Mouse (Mus musculus) cerebral cortex, adult 2 months (tissue): Measurements from ENCODE around the gene Dnah8.

Source experiments
- whole genome bisulfite sequencing: fragments of 180-500 bp; shearing (Covaris S2); methylation state at CpG from one replicate; pipeline ENCODE4 v1.1.7; 2018; 5-methylcytosine and 5-hydroxymethylcytosine counted together

Gene Dnah8

GRCm38 (mm10) chr17:30752370-30752818 is 128.2 kb downstream of the Dnah8 start:
- WGBS = 39% methylated on average over 12 of the region's 12 CpGs

- 89% methylated on average over 6 of the region's 6 CpGs for WGBS
Observed at GRCm38 (mm10) chr17:30753201-30753600, 129.0 kb downstream of the Dnah8 start.

GRCm38 (mm10) chr17:30756771-30757170 is 132.6 kb downstream of the Dnah8 start:
- WGBS = over 99% methylated on average over 5 of the region's 5 CpGs

GRCm38 (mm10) chr17:30760307-30760706 is 136.2 kb downstream of the Dnah8 start:
- 93% methylated on average over 4 of the region's 4 CpGs for WGBS

- 89% methylated on average over 8 of the region's 8 CpGs for WGBS
Observed at GRCm38 (mm10) chr17:30764276-30764675, 140.1 kb downstream of the Dnah8 start.

GRCm38 (mm10) chr17:30775096-30775495 is 150.9 kb downstream of the Dnah8 start:
- 75% methylated on average over 5 of the region's 5 CpGs for WGBS

- 83% methylated on average over 8 of the region's 8 CpGs for WGBS
Observed at GRCm38 (mm10) chr17:30781046-30781445, 156.9 kb downstream of the Dnah8 start.

GRCm38 (mm10) chr17:30782286-30782685 is 158.1 kb downstream of the Dnah8 start:
- 88% methylated on average over 14 of the region's 14 CpGs for WGBS

- WGBS = 87% methylated on average over 8 of the region's 8 CpGs
Observed at GRCm38 (mm10) chr17:30788361-30788760, 164.2 kb downstream of the Dnah8 start.

GRCm38 (mm10) chr17:30790816-30791215 is 166.7 kb downstream of the Dnah8 start:
- WGBS = 97% methylated on average over 7 of the region's 7 CpGs

GRCm38 (mm10) chr17:30792396-30792795 is 168.2 kb downstream of the Dnah8 start:
- whole genome bisulfite sequencing = 55% methylated on average over 6 of the region's 6 CpGs

GRCm38 (mm10) chr17:30796616-30797015 is 172.5 kb downstream of the Dnah8 start:
- 96% methylated on average over 4 of the region's 4 CpGs for WGBS

- 94% methylated on average over 19 of the region's 19 CpGs for WGBS
Observed at GRCm38 (mm10) chr17:30800261-30800985, 176.3 kb downstream of the Dnah8 start.

- WGBS = 97% methylated on average over 9 of the region's 9 CpGs
Observed at GRCm38 (mm10) chr17:30803668-30804067, 179.5 kb downstream of the Dnah8 start.

GRCm38 (mm10) chr17:30804955-30805354 is 180.8 kb downstream of the Dnah8 start:
- WGBS = 61% methylated on average over 8 of the region's 8 CpGs

GRCm38 (mm10) chr17:30805511-30806059 is 181.4 kb downstream of the Dnah8 start:
- 67% methylated on average over 12 of the region's 12 CpGs for WGBS

- 80% methylated on average over 15 of the region's 15 CpGs for WGBS
Observed at GRCm38 (mm10) chr17:30808866-30809660, 184.9 kb downstream of the Dnah8 start.

GRCm38 (mm10) chr17:30809926-30810660 is 185.9 kb downstream of the Dnah8 start:
- 85% methylated on average over 16 of the region's 16 CpGs for WGBS

- WGBS = 93% methylated on average over 5 of the region's 5 CpGs
Observed at GRCm38 (mm10) chr17:30818543-30818942, 194.4 kb downstream of the Dnah8 start.

- WGBS = 95% methylated on average over 8 of the region's 8 CpGs
Observed at GRCm38 (mm10) chr17:30819134-30819533, 195.0 kb downstream of the Dnah8 start.

- 87% methylated on average over 6 of the region's 6 CpGs for WGBS
Observed at GRCm38 (mm10) chr17:30821115-30821514, 197.0 kb downstream of the Dnah8 start.

GRCm38 (mm10) chr17:30824473-30824872 is 200.3 kb downstream of the Dnah8 start:
- WGBS = 92% methylated on average over 7 of the region's 7 CpGs
